Mouse (Mus musculus): ENCODE measurements around the gene Srsy. TPM values are rescaled to one million over a fixed set of nuclear protein-coding genes. Genes with fewer than 3 reads are reported as not detected.

Gene Srsy
- not detected for total RNA-seq (2023)

GRCm38 (mm10) chrY:17937230-17937629, at the start of gene Srsy:
Gene Srsy (minus strand): TSS chrY:17937330.

Other genes starting within 250 kb of the Srsy start
- not detected for gene Gm21904, start 91.1 kb downstream of the Srsy start, total RNA-seq (2023)
- not detected for gene Gm20772, start 62.6 kb downstream of the Srsy start, total RNA-seq (2023)
- gene Gm20831, start 62.6 kb downstream of the Srsy start, total RNA-seq (2023): not detected
- not detected for gene Gm21764, start 124.5 kb upstream of the Srsy start, total RNA-seq (2023)
- not detected for gene Ssty1, start 151.8 kb upstream of the Srsy start, total RNA-seq (2023)